Mouse (Mus musculus): ENCODE data around the gene Olfr1324.
"Not testable (repeated sequence)": the region's sequence is repeated elsewhere in the genome, so short reads cannot be mapped to it uniquely, and the experiment has no call there.

The Olfr1324 gene

DNA sequence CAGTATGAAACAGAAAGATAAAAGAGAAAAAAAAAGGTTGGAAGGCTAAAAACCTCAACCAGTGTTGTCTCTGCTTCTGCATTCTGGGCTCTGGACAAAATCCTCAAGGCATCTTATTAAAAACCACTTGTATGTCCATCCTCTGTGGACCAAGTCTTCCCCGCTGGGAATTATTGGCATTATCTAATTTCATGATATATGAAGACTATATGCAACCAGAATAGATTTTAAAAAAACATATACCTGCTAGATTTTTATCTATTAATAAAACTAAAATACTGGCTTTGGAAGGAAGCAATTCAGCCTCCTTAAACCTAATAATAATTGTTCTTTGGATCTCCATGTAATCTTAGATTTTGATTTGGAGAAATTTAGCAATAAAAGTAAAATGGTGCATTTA is at the start of gene Olfr1324:
TSS of gene Olfr1324 (minus strand) at position 101 of the 400 bp plus-strand sequence.
- no peak for DNase-seq (ENCODE audit: low read depth, low spot score)

DNA sequence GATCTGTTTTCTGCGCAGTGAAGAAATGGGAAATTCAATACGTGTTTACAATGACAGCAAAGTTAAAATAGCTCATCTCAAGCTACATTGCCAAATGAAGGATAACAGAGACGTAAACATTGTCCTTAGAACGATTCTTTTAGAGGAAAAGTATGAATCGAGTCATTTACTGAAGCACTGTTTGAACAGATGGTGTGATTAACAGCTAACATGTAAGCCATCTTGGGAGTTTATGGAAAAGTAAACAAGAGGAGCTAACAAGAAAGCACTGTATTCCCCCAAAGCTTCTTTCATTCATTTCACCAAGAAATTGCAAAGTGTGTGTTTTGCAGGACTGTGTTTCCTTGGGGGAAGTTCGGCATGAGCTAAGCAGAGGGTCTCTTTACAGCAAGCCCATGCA is 42.0 kb upstream of the Olfr1324 start:
- DNase-seq (ENCODE audit: low read depth, low spot score), result not testable (repeated sequence)

DNA sequence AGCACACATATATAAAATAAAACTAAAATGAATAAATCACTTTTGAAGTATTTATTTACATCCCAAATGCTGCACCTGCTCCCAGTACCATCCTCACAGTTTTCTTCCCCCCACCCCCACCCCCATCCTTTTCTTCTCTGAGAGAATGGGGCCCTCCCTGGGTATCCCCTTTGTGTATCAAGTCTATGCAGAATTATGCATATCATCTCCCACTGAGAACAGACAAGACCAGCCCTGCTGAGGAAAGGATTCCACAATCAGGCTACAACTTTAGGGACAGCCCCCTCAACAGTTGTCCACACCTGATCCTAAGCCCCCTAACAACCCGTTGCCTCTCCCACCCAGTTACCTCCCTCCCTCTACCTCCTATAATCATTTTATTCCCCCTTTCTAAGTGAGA is 27.8 kb upstream of the Olfr1324 start:
- no peak for DNase-seq (ENCODE audit: low read depth, low spot score)

DNA sequence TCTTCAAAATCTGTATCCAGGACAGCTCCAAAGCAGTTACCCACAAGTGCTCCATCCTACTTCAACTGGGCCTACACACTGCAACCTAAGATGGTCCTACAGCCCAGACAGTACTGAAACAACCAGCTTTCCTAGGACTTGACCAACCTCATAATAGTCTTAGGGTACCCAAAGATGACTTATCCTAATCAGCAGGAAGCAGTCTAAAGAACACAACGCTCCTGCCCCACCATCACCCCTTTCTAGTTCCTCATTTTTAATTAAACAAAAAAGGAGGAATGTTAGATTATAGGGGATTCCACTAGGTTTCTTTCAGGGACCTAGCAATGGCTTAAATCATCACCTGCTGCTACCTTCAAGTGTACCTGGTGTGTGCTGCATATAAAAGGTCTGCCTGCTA is 15.1 kb upstream of the Olfr1324 start:
- no peak for DNase-seq (ENCODE audit: low read depth, low spot score)

DNA sequence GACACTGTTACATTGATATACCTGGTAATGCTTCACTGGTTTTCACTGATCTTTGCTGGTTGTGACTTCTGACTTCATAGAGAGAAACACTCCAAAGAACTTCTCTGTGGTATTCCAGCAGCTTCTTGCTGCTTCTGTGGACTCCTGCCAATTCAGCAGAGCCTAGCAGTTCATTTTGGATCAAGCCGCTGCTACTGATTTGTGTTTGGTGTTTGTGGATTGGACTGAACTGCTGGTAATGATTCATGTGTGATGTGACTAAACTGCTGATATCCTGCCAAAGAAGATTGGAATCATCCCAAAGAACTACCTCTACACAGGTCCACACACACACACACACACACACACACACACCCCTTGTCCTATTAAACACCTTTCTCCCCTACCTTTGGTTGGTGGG is 14.4 kb upstream of the Olfr1324 start:
- DNase-seq (ENCODE audit: low read depth, low spot score), result no peak

DNA sequence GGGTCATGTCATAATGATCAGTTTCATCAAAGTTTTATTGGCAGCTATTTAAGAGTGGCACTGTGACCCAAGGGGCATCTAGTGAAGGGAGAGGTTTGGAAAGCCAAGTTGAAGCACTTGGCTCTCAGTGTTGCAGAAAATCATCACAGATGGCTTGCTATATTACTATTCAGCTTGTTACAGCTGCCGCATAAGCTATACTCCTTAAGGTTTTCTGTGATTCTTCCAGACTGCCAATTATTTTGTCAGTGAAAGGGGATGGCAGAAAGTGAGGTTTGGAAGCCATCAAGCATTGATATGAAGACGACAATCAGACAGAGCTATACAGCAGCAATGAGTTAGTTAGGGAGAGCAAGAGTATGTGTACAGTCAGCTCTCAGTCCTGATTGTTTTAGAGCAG is 4.2 kb upstream of the Olfr1324 start:
- DNase-seq (ENCODE audit: low read depth, low spot score), result no peak

DNA sequence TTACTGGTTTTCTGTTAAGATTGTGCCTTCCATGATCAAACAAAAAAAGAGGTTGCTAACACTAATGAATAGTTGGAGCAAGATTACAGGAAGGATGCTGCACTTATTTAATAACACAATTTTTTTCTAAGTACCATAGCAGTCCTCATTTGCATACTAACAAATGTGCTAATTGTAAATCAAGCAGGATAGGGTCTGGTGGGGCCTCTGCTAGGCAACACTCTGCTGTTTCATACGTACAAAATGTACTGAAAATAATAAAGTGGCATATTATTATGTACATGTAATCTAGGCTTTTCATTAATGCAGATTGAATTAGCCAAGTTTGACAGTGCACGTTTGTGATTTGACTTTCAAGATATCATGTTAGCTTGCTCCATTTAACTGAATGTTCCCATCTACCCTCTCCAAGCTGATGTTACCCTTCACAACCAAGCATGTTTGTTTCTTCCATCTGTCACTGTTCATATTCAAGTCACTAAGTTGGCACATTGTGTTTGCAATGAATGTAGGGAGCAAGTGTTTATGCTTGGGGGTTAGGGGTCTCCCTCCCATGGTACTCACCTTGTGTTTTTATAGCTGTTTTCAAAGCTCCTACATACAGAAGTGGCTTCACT is 478 bp downstream of the Olfr1324 start:
- DNase-seq (ENCODE audit: low read depth, low spot score), result no peak

DNA sequence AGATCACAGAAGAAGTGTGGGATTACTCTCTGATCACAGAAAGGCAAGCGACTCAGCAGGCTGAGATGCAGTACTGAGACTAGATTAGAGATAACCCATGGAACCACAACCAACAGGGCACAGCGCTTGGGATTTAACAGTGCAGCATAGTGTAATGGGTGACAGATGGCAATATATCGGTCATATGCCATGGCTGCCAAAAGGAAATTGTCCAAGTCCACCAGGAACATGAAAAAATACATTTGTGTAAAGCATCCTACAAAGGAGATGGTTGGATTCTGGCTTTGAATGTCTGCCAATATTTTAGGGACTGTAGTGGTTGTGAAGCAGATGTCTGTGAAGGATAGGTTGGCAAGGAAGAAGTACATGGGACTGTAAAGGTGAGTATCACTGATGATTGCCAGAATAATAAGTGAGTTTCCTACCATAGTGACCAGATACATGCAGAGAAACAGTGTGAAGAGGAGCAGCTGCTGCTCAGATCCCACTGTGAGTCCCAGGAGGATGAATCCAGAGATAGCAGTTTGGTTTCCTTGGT is 2.3 kb downstream of the Olfr1324 start:
- DNase-seq (ENCODE audit: low read depth, low spot score), result no peak

DNA sequence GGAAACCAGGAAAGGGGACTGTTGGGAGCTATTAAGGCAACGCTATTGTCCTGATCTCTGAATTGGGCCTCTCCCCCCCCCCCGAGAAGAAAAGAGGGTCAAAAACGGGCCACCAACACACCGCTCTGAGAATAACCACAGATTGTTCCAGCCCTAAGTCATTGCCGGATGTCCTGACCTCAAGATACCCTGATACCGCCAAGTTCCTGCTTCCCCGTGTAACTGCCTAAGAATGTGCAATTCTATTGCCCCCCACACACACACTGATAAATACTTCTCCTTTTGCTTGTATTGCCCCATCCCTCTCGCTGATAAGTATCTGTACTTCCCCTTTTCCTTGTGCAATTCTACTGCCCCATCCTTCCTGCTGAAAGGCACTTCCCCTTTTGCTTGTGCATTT is 17.9 kb downstream of the Olfr1324 start:
- DNase-seq (ENCODE audit: low read depth, low spot score), result not testable (repeated sequence)

DNA sequence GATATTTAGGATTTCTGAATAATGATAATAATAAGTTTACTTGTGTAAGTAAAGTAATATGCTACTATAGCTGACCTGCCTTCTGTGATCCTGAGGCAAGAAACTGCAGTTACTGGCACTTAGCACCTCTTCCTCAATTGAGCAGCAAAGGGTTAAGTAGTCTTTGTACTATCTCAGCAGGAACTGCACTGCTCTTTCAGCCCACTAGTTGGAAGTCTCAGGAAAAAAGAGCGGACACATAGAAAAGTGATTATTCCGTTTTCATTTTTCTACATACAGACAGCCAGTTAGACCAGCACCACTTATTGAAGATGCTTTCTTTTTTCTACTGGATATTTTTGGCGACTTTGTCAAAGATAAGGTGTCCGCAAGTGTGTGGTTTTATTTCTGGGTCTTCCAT is 37.7 kb downstream of the Olfr1324 start:
- DNase-seq (ENCODE audit: low read depth, low spot score), result not testable (repeated sequence)

DNA sequence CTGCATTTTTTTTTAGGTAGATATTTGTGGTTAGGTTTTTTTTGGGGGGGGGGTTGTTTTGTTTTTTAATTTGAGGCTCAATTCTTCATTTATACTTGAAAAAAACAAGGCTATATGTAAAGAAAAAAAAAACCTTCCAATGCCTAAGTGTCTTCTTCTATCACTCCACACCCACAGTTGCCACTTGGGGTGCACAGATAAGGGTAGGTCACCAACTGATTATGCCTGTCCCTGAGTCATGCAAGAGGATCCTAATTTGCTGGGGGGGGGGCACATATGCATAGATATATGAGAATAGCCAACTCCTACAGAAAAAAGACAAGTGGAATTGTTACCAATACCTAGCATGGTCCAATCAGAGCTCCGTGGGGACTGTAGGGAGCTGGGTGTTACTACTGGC is 53.3 kb downstream of the Olfr1324 start:
- DNase-seq (ENCODE audit: low read depth, low spot score), result no peak
